Mouse (Mus musculus): Measurements from ENCODE around the gene Mrps18b.
"Not testable (repeated sequence)": the region's sequence is repeated elsewhere in the genome, so short reads cannot be mapped to it uniquely, and the experiment has no call there.

The Mrps18b gene

GRCm38 (mm10) chr17:35916297-35917142 is at the start of gene Mrps18b, which contains the start of gene Ppp1r10:
TSS of gene Mrps18b (minus strand) at chr17:35916389.
TSS of gene Ppp1r10 (plus strand) at chr17:35916434.
- DNase-seq: peak; percentile 95 to 99

GRCm38 (mm10) chr17:35963279-35963678 is 47.1 kb upstream of the Mrps18b start:
- no peak for DNase-seq

- no peak for DNase-seq
Observed at GRCm38 (mm10) chr17:35958533-35959223, 42.5 kb upstream of the Mrps18b start.

DNA sequence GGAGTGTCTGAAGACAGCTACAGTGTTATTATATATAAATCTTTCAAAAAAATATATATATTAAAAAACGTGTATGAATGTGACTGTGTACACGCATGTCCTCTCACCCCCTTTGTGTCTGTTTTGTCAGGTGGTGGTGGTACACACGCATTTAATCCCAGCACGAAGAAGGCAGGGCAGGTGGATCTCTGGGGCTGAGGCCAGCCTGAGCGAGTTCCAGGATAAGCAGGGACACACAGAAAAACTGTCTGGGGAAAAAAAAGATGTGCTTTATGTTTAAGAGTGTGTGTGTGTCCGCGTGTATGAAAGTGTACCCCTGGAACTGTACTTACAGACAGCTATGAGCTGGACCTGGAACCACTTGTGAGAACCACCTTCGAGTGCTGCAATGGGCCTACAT is 38.5 kb upstream of the Mrps18b start:
- no peak for DNase-seq

GRCm38 (mm10) chr17:35952559-35952958 is 36.4 kb upstream of the Mrps18b start:
- DNase-seq: not testable (repeated sequence)

DNA sequence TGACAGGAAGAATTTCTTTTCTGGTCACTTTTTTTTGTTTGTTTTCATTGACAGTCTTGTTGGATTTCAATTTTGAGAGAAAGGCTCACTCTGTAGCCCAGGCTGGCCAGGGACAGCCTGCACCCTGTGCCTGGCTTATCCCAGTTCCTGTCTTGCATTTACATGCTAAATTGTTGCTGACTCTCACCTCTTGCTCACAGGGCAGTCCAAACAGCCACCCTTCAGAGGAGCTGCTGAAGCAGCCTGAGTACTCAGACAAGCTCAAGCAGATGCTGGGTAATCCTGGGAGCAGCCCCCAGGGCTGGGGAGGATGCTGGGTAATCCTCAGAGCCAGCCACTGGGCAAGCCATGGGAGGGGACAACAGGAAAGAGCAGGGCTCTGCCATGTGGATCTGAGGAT is 34.8 kb upstream of the Mrps18b start:
- not testable (repeated sequence) for DNase-seq

GRCm38 (mm10) chr17:35939941-35940340 is 23.8 kb upstream of the Mrps18b start:
- DNase-seq: no peak

DNA sequence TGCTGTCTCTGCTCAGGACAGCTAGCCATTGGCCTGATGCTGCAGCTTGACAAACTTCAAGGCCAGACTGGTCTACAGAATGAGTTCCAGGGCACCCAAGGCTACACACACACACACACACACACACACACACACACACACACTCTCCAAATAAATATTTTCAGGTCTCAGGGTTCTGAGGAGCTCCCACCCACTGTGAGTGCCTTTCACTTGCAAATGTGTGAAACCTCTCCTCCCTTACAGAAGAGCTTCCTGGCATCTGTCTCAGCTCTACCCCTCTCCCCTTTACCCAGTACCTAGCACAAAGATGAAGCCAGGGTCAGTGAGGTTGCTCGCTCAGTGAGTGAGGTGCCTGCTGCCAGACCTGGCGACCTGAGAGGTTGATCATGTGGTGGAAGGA is 22.9 kb upstream of the Mrps18b start:
- no peak for DNase-seq

GRCm38 (mm10) chr17:35937700-35938348 is 21.6 kb upstream of the Mrps18b start:
- DNase-seq: peak in 1 of 2 experiments; percentile 49

DNA sequence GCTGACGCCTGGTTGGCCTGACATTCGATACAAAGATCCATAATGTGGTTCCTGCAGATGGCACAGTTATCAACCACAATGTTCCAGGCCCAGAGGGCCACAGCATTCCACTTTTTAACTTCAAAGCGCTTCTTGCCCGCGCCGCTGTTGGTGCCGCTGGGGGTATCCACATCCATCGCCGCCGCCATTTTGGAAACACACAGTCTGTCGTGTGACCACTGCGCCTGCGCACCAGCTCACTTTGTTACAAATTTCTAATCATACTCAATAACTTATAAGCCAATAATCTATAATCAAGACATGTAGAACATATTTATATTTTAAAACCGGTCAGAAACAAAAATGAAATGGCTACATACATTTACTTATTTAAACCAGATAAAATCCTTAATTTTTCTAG is 19.6 kb upstream of the Mrps18b start:
- not testable (repeated sequence) for DNase-seq

DNA sequence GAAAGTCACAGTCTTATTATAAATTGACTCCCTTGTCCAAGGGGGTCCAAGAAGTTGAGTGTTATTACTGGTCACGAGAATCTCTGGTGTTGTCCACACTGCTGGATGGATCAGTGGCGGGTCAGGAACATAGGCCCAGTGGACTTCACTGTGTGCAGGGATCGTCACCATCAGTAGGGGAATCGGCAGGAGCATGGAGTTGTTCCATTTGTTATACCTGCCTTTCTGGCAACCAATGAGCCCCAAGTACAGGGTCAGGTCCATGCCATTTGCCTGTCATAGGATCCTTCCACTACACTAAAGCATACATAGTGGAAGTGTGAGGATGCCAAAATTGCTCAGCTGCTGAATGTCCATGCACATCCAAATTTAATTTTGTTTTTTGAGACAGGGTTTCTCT is 16.4 kb upstream of the Mrps18b start:
- DNase-seq: no peak

DNA sequence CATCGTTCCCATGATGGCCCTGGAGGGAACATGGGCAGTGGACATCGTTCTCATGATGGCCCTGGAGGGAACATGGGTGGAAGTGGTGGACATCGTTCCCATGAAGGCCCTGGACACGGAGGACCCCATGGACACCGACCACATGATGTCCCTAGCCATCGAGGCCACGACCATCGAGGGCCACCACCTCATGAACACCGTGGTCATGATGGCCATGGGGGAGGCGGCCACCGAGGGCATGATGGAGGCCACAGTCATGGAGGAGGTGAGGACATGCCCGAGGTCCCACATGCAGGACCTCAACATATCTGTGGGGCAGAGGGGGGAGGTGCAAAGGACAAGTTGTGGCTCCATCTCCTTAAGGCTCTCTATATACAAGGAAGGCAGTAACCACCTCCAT is 14.4 kb upstream of the Mrps18b start:
- DNase-seq: no peak

- DNase-seq: no peak
Observed at GRCm38 (mm10) chr17:35929534-35929933, 13.3 kb upstream of the Mrps18b start.

- no peak for DNase-seq
Observed at GRCm38 (mm10) chr17:35927471-35927870, 11.3 kb upstream of the Mrps18b start.

- no peak for DNase-seq
Observed at GRCm38 (mm10) chr17:35923281-35923680, 7.1 kb upstream of the Mrps18b start.

DNA sequence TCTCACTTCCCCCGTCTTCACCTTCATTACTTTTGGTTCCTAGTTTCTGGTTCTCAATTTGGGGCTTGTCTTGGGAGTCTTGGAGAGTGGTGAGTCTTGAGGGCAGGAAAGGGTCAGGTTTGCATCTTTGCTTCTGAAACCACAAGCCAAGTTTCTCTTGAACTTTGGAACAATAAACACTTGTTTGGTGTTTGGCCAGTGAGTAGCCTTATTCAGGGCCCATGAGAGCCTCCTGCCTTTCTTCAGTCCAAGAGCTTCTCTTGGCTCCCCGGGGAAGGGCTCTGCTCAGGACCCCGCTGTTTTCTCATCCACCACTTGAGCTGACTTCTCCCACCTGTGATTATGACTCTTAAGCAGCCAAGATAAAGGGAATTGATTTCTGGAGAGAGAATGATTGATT is 6.4 kb upstream of the Mrps18b start:
- DNase-seq: no peak

- no peak for DNase-seq
Observed at GRCm38 (mm10) chr17:35921710-35922109, 5.5 kb upstream of the Mrps18b start.

DNA sequence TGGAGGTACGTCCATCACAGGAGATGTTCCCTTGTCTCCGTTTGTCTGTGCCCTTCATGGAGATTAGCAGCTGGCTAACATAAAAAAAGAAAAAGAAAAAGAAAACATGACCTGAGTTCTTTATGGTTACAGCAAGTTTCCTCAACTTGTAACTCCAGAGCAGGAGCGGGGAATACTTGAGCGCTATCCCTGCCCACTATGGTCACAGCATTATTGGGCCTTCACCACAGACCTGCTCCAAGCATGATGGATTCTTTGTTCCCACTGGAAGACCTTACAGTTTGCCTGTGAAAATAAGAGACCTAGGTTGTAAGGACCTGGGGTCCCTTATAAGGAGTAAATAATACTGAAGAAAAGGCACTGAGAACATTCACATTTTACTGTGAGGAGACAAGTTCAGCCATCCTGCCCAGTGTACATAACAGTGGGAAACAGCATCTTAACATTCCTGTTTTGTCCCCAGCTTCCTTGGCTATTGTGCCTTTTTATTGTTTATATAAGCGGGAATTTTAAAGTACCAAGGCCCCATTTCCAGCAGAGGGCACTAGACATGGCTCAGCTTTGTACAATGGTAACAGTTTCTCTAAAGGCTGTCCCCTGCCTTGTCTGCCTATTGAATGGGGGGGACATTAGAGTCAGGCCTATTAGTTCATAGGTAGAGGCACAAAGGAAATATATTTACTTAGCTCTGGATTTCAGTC is 4.8 kb upstream of the Mrps18b start:
- DNase-seq: no peak

DNA sequence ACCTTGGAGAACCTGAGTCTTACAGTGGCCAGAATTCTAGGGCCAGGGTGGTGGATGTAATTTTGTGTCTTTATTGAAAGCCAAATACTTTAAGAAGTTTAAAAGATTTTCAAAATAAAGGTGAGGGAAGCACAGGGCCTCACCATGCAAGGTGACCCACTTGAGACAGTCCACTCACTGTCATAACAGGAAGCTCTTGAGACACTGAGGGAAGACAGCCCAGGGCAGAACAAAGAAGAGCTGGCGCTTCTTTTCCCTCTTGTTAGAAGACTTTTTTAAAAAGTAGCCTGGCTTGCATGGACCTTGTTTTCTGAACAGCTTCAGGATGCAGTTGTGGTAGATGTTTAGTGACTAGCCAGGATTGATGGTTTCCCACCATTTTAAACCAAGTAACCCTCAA is 4.2 kb upstream of the Mrps18b start:
- no peak for DNase-seq

DNA sequence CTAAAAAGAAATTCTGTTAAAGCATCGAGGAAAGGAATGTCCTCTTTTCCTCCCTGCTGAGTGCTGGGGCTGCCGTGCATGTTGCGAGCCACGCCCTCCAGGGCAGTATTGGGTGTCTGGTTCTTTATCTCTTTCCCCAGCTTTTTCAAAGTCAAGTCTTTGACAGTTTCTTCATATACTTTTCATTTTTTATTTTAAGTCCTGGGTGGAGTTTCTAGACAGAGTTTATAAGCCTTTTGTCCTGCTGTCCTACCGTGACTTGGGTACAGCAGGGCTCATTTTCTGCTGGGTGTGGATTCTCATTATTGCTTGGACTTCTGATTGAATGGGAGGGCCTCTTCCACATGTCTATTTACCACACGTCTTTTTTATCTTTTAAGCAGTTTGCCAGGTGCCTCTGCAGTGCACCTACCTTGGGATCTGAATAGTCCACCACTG is 3.7 kb upstream of the Mrps18b start:
- no peak for DNase-seq

DNA sequence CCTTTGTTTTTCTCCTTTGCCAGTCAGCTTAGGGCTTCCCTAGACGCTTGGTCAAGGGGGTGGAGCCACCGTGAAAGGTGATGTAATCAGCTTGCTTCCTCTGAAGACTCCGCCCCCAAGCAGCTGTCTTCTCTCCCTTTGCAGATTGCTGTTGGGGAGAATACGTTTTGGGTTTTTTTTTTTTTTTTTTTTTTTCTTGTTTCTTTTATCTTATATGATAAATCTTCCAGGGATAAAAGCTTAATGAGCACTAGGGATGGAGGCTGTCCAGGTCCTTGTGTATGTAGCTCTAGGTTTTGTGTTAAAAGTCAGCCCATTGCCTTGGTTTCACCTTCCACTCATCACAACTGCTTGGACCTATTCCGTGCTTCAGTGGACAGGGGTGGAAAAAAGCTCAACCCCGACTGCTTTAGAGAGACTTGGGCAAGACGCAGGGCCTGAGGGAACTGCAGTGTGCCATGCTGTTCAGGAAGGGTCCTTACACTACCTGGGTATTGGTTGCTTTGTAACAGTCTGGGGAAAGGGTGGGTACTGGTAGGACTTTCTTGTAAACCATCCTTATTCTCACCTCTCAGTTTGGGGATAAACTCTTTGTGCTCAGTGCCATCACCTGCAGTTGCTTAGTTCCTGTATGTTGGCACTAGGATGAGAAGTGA is 3.0 kb upstream of the Mrps18b start:
- DNase-seq: peak; percentile 90 to 92
